Mouse (Mus musculus) limb, embryonic 14.5 days (tissue): ENCODE data around the gene Kdm3a. TPM values are rescaled to one million over a fixed set of nuclear protein-coding genes. Genes with fewer than 3 reads are reported as not detected.
A peak's percentile ranks its signal among the peaks of the same experiment; 100 is the strongest.

Experiments
- ATAC-seq: fragments of 200-750 bp; cut with Nextera tagmentation; 2 replicates; pipeline ENCODE4 v1.8.0; 2017; ENCODE audit warnings: low read depth, moderate number of reproducible peaks, moderate TSS enrichment; ENCODE audit not compliant: low FRiP score
- DNase-seq: peaks from one replicate; pipeline ENCODE4 v3.0.0-alpha.2; 2015; ENCODE audit warnings: low spot score
- H3K27ac ChIP-seq: fragments of 300-500 bp; sonication (generic); replicated peaks from 2 replicates; pipeline ENCODE4 v1.5.1; 2014; ENCODE audit warnings: low read depth, mild to moderate bottlenecking, low read length, moderate library complexity, mixed read lengths
- H3K27me3 ChIP-seq: fragments of 300-500 bp; sonication (generic); 2 replicates; pipeline ENCODE4 v1.6.1; 2014; ENCODE audit warnings: low read length, mixed read lengths; ENCODE audit not compliant: control insufficient read depth, insufficient read depth
- H3K36me3 ChIP-seq: fragments of 300-500 bp; sonication (generic); 2 replicates; pipeline ENCODE4 v1.6.1; 2014; ENCODE audit warnings: mild to moderate bottlenecking, low read length, moderate library complexity, mixed read lengths; ENCODE audit not compliant: control insufficient read depth, insufficient read depth
- H3K4me1 ChIP-seq: fragments of 300-500 bp; sonication (generic); 2 replicates; pipeline ENCODE4 v1.6.1; 2014; ENCODE audit warnings: antibody characterized with exemption, low read length, mixed read lengths; ENCODE audit not compliant: control insufficient read depth, insufficient read depth
- H3K4me2 ChIP-seq: fragments of 300-500 bp; sonication (generic); replicated peaks from 2 replicates; pipeline ENCODE4 v1.6.1; 2014; ENCODE audit warnings: low read depth, mild to moderate bottlenecking, low read length, moderate library complexity; ENCODE audit not compliant: severe bottlenecking
- H3K4me3 ChIP-seq: fragments of 300-500 bp; sonication (generic); replicated peaks from 2 replicates; pipeline ENCODE4 v1.5.1; 2014; ENCODE audit warnings: low read length
- H3K9ac ChIP-seq: fragments of 300-500 bp; sonication (generic); 2 replicates; pipeline ENCODE4 v1.6.1; 2014; ENCODE audit warnings: mild to moderate bottlenecking, low read depth, low read length, moderate library complexity; ENCODE audit not compliant: severe bottlenecking
- H3K9me3 ChIP-seq: fragments of 300-500 bp; sonication (generic); 2 replicates; pipeline ENCODE4 v1.6.1; 2016; ENCODE audit warnings: low read length; ENCODE audit not compliant: control insufficient read depth
- POLR2A ChIP-seq: fragments of 200-500 bp; IDR thresholded peaks from 2 replicates; pipeline ENCODE4 v1.8.0; 2012; ENCODE audit warnings: inconsistent platforms, mild to moderate bottlenecking, moderate library complexity, borderline replicate concordance; ENCODE audit not compliant: insufficient read depth, insufficient read length; ENCODE audit errors: extremely low read depth
- WGBS: fragments of 180-500 bp; shearing (Covaris S2); extraction: QIAGEN DNeasy Blood & Tissue Kit; methylation state at CpG from one replicate; pipeline ENCODE4 v1.1.7; 2014; 5-methylcytosine and 5-hydroxymethylcytosine counted together
- polyA plus RNA-seq, 2 experiments: library from polyadenylated mRNA; depleted of rRNA in 1 of 2; stranded (reverse) in 1 of 2; unstranded in 1 of 2; fragments of >200 nt; fragmentation: Nextera tagmentation in 1 of 2; extraction: Ambion mirVana in 1 of 2; gene quantifications; 2 replicates each; pipeline versions ENCODE4 v1.2.1 to v1.2.3; 2012 to 2014

Kdm3a gene
- polyA plus RNA-seq, 2 experiments = 36.9 to 54.8 TPM

DNA sequence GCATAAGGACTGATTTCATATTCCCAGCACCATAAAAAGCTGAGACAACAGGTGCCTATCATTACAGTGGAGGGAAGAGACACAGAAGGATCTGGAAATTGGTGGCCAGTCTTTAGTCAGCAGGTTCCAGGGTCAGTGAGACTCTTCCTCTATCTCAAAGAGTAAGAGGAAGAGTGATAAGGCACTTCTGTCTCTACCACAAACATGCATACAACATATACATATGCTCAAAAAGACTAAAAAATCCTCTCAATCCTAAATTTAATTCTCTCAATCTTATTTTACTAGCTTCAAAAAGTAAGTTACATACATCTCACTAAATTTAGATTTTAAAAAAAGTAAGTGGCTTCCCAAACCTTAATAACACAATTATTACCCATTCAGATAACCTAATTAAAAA, 5.5 kb downstream of the Kdm3a start:
- peaks cover 70% of the 10 kb centered on the region for H3K36me3 ChIP-seq
- TF ChIP-seq POLR2A = no peak

DNA sequence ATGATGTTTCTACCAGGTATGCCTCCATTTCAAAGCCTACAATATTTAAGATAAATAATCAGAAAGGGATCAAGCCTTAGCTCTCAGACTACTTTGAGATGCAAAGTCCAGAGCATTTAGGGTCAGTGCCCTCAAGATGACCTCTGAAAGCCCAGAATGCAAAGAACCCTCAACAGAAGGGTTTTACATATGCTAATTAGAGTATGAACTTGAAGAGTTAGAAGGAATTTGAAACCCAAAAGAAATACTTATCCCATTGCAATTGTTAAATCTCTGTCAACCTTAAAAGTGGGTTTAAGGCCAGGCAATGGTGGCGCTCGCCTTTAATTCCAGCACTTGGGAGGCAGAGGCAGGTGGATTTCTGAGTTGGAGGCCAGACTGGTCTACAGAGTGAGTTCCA, 6.8 kb downstream of the Kdm3a start:
- Histone ChIP-seq H3K9ac (no peak overlapping the region), H3K27ac (no peak overlapping the region), H3K4me2 (no peak overlapping the region), H3K9me3 (no peaks in the 10 kb centered on the region), H3K4me1 (peaks cover 25% of the 10 kb centered on the region), H3K36me3 (peaks cover 73% of the 10 kb centered on the region), H3K4me3 (no peak overlapping the region), H3K27me3 (no peaks in the 10 kb centered on the region)
- no peak for ATAC-seq
- no peak for DNase-seq
- WGBS = 97% methylated on average over 2 of the region's 2 CpGs
- no peak for TF ChIP-seq POLR2A

More for the DNA sequence above, 5.5 kb downstream of the Kdm3a start:
- H3K9ac ChIP-seq = no peak overlapping the region
- no peaks in the 10 kb centered on the region for H3K9me3 ChIP-seq
- no peak for ATAC-seq
- H3K27ac ChIP-seq = no peak overlapping the region
- H3K4me1 ChIP-seq = peaks cover 30% of the 10 kb centered on the region
- no peak for DNase-seq
- H3K4me3 ChIP-seq = no peak overlapping the region
- no peaks in the 10 kb centered on the region for H3K27me3 ChIP-seq
- H3K4me2 ChIP-seq = no peak overlapping the region

- no peak overlapping the region for H3K27ac ChIP-seq
- no peak for TF ChIP-seq POLR2A
- no peak overlapping the region for H3K4me2 ChIP-seq
- H3K9ac ChIP-seq = no peak overlapping the region
- DNase-seq (no peak), ATAC-seq (peak; percentile 53; the same call in 1 of the 2 replicates)
- H3K4me1 ChIP-seq = peaks cover 14% of the 10 kb centered on the region
- no peak overlapping the region for H3K4me3 ChIP-seq
- H3K9me3 ChIP-seq = no peaks in the 10 kb centered on the region
- no peaks in the 10 kb centered on the region for H3K27me3 ChIP-seq
- H3K36me3 ChIP-seq = peaks cover 75% of the 10 kb centered on the region
Measured at GRCm38 (mm10) chr6:71624723-71625122, 8.1 kb downstream of the Kdm3a start.

DNA sequence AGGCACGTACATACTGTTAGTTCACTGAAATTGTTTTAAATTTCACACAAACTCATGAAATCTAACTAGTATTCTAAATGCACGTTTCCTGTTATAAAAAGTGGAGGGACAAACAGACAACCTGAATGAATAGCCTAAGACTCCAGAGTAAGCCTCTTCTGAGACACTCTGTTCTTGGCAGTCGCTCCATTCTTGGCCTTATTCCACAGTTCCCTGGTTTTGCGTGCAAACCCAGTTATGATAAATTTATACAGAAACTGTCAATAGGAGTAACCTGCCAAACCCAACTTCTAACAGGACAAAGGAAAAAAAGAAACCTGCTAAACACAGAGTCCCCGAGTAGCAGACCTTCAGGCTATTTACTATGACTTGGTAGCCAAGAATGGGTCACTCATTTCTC, 10.8 kb downstream of the Kdm3a start:
- no peak overlapping the region for H3K27ac ChIP-seq
- no peak overlapping the region for H3K9ac ChIP-seq
- WGBS = 78% methylated on average over 5 of the region's 5 CpGs
- H3K4me3 ChIP-seq = no peak overlapping the region
- DNase-seq = no peak
- no peak overlapping the region for H3K4me2 ChIP-seq
- H3K4me1 ChIP-seq = peaks cover 7% of the 10 kb centered on the region; the same call in 1 of the 2 replicates
- no peak for ATAC-seq
- no peaks in the 10 kb centered on the region for H3K27me3 ChIP-seq
- H3K36me3 ChIP-seq = peaks cover 80% of the 10 kb centered on the region
- no peaks in the 10 kb centered on the region for H3K9me3 ChIP-seq
- TF ChIP-seq POLR2A = no peak

DNA sequence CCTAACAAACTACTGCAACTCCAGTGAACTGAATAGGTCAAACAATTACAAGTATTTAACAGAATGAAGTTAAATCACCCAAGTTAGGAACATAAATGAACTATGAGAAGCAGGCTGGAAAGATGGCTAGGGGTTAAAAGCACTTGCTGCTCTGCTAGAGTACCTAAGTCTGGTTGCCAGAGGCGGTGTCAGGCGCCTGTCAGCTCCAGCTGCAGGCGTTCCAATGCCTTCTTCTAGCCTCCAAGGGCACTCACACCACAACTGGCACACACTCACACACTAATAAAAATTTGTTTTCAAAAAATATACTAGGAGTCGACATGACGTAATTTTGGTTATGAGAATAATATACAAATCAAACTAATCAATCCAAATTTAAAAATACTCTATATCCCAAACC, 11.2 kb downstream of the Kdm3a start:
- Histone ChIP-seq H3K4me3 (no peak overlapping the region), H3K9ac (no peak overlapping the region), H3K4me1 (peaks cover 7% of the 10 kb centered on the region; the same call in 1 of the 2 replicates), H3K4me2 (no peak overlapping the region), H3K36me3 (peaks cover 80% of the 10 kb centered on the region), H3K27me3 (no peaks in the 10 kb centered on the region), H3K9me3 (no peaks in the 10 kb centered on the region), H3K27ac (no peak overlapping the region)
- no peak for TF ChIP-seq POLR2A
- DNase-seq (no peak), ATAC-seq (no peak)
- WGBS = 79% methylated on average over 5 of the region's 5 CpGs

- H3K4me3 ChIP-seq = no peak overlapping the region
- H3K9ac ChIP-seq = no peak overlapping the region
- no peaks in the 10 kb centered on the region for H3K4me1 ChIP-seq
- no peak for DNase-seq
- H3K4me2 ChIP-seq = no peak overlapping the region
- ATAC-seq = no peak
- no peaks in the 10 kb centered on the region for H3K9me3 ChIP-seq
- TF ChIP-seq POLR2A = no peak
- no peaks in the 10 kb centered on the region for H3K27me3 ChIP-seq
- peaks cover 80% of the 10 kb centered on the region for H3K36me3 ChIP-seq
- WGBS = 75% methylated on average over 5 of the region's 5 CpGs
- no peak overlapping the region for H3K27ac ChIP-seq
Measured at GRCm38 (mm10) chr6:71616959-71617358, 15.8 kb downstream of the Kdm3a start.
